Mouse (Mus musculus): ENCODE results near the gene Abl1.

Gene Abl1

GRCm38 (mm10) chr2:31767104-31767503, 78.9 kb downstream of the Abl1 start:
- in situ Hi-C loops (cut with MboI; ENCODE audit: low pct_unique_long_range_greater_than_20kb in 1 of 2, low sequenced_read_pairs in 2 of 2, unreplicated experiment in 1 of 2) = no loop called here

GRCm38 (mm10) chr2:31767815-31768214, 79.6 kb downstream of the Abl1 start:
- in situ Hi-C loops (cut with MboI; ENCODE audit: low pct_unique_long_range_greater_than_20kb in 1 of 2, low sequenced_read_pairs in 2 of 2, unreplicated experiment in 1 of 2) = no loop called here

GRCm38 (mm10) chr2:31769115-31769514, 80.9 kb downstream of the Abl1 start:
- in situ Hi-C loops (cut with MboI; ENCODE audit: low pct_unique_long_range_greater_than_20kb in 1 of 2, low sequenced_read_pairs in 2 of 2, unreplicated experiment in 1 of 2) = no loop called here

GRCm38 (mm10) chr2:31769631-31770111, 81.5 kb downstream of the Abl1 start:
- in situ Hi-C loops (cut with MboI; ENCODE audit: low pct_unique_long_range_greater_than_20kb in 1 of 2, low sequenced_read_pairs in 2 of 2, unreplicated experiment in 1 of 2) = no loop called here

GRCm38 (mm10) chr2:31770781-31771441, 82.7 kb downstream of the Abl1 start:
- in situ Hi-C loops (cut with MboI; ENCODE audit: low pct_unique_long_range_greater_than_20kb in 1 of 2, low sequenced_read_pairs in 2 of 2, unreplicated experiment in 1 of 2) = no loop called here

GRCm38 (mm10) chr2:31776479-31776878, 88.3 kb downstream of the Abl1 start:
- in situ Hi-C loops (cut with MboI; ENCODE audit: low pct_unique_long_range_greater_than_20kb in 1 of 2, low sequenced_read_pairs in 2 of 2, unreplicated experiment in 1 of 2) = no loop called here

- in situ Hi-C loops (cut with MboI; ENCODE audit: low pct_unique_long_range_greater_than_20kb in 1 of 2, low sequenced_read_pairs in 2 of 2, unreplicated experiment in 1 of 2) = no loop called here
Observed at GRCm38 (mm10) chr2:31779258-31779657, 91.1 kb downstream of the Abl1 start.

- in situ Hi-C loops (cut with MboI; ENCODE audit: low pct_unique_long_range_greater_than_20kb in 1 of 2, low sequenced_read_pairs in 2 of 2, unreplicated experiment in 1 of 2) = no loop called here
Observed at GRCm38 (mm10) chr2:31782958-31783602, 94.9 kb downstream of the Abl1 start.

- in situ Hi-C loops (cut with MboI; ENCODE audit: low pct_unique_long_range_greater_than_20kb in 1 of 2, low sequenced_read_pairs in 2 of 2, unreplicated experiment in 1 of 2) = loop anchor here in 1 of 2 experiments (5.0 kb wide), 1 partner anchor 63 kb away; no protein-coding TSS in a partner anchor
Observed at GRCm38 (mm10) chr2:31785074-31785473, 96.9 kb downstream of the Abl1 start.

- in situ Hi-C loops (cut with MboI; ENCODE audit: low pct_unique_long_range_greater_than_20kb in 1 of 2, low sequenced_read_pairs in 2 of 2, unreplicated experiment in 1 of 2) = loop anchor here in 1 of 2 experiments (5.0 kb wide), 1 partner anchor 65 kb away; no protein-coding TSS in a partner anchor
Observed at GRCm38 (mm10) chr2:31787029-31787428, 98.9 kb downstream of the Abl1 start.

- in situ Hi-C loops (cut with MboI; ENCODE audit: low pct_unique_long_range_greater_than_20kb in 1 of 2, low sequenced_read_pairs in 2 of 2, unreplicated experiment in 1 of 2) = loop anchor here in 1 of 2 experiments (5.0 kb wide), 1 partner anchor 66 kb away; no protein-coding TSS in a partner anchor
Observed at GRCm38 (mm10) chr2:31788227-31788626, 100.1 kb downstream of the Abl1 start.

GRCm38 (mm10) chr2:31789215-31789614, 101.0 kb downstream of the Abl1 start:
- in situ Hi-C loops (cut with MboI; ENCODE audit: low pct_unique_long_range_greater_than_20kb in 1 of 2, low sequenced_read_pairs in 2 of 2, unreplicated experiment in 1 of 2) = loop anchor here in 1 of 2 experiments (5.0 kb wide), 1 partner anchor 67 kb away; no protein-coding TSS in a partner anchor

GRCm38 (mm10) chr2:31790728-31791251, 102.6 kb downstream of the Abl1 start:
- in situ Hi-C loops (cut with MboI; ENCODE audit: low pct_unique_long_range_greater_than_20kb in 1 of 2, low sequenced_read_pairs in 2 of 2, unreplicated experiment in 1 of 2) = no loop called here

- in situ Hi-C loops (cut with MboI; ENCODE audit: low pct_unique_long_range_greater_than_20kb in 1 of 2, low sequenced_read_pairs in 2 of 2, unreplicated experiment in 1 of 2) = no loop called here
Observed at GRCm38 (mm10) chr2:31791260-31791659, 103.1 kb downstream of the Abl1 start.

- in situ Hi-C loops (cut with MboI; ENCODE audit: low pct_unique_long_range_greater_than_20kb in 1 of 2, low sequenced_read_pairs in 2 of 2, unreplicated experiment in 1 of 2) = no loop called here
Observed at GRCm38 (mm10) chr2:31792611-31793010, 104.4 kb downstream of the Abl1 start.

GRCm38 (mm10) chr2:31796943-31797342, 108.8 kb downstream of the Abl1 start:
- in situ Hi-C loops (cut with MboI; ENCODE audit: low pct_unique_long_range_greater_than_20kb in 1 of 2, low sequenced_read_pairs in 2 of 2, unreplicated experiment in 1 of 2) = no loop called here

- in situ Hi-C loops (cut with MboI; ENCODE audit: low pct_unique_long_range_greater_than_20kb in 1 of 2, low sequenced_read_pairs in 2 of 2, unreplicated experiment in 1 of 2) = no loop called here
Observed at GRCm38 (mm10) chr2:31801416-31801815, 113.2 kb downstream of the Abl1 start.

GRCm38 (mm10) chr2:31802811-31803210, 114.6 kb downstream of the Abl1 start:
- in situ Hi-C loops (cut with MboI; ENCODE audit: low pct_unique_long_range_greater_than_20kb in 1 of 2, low sequenced_read_pairs in 2 of 2, unreplicated experiment in 1 of 2) = no loop called here

GRCm38 (mm10) chr2:31803480-31803879, 115.3 kb downstream of the Abl1 start:
- in situ Hi-C loops (cut with MboI; ENCODE audit: low pct_unique_long_range_greater_than_20kb in 1 of 2, low sequenced_read_pairs in 2 of 2, unreplicated experiment in 1 of 2) = no loop called here
